Mouse (Mus musculus) neural tube, embryonic 13.5 days (tissue): Measurements from ENCODE around the gene Npas3. TPM values are rescaled to one million over a fixed set of nuclear protein-coding genes. Genes with fewer than 3 reads are reported as not detected.

ENCODE experiments used
- ATAC-seq: fragments of 200-750 bp; cut with Nextera tagmentation; 2 replicates; pipeline ENCODE4 v1.8.0; 2017; ENCODE audit warnings: low read depth, mild to moderate bottlenecking, moderate TSS enrichment, moderate library complexity
- H3K27ac ChIP-seq: fragments of 300-500 bp; sonication (generic); replicated peaks from 2 replicates; pipeline ENCODE4 v1.5.1; 2015; ENCODE audit warnings: moderate library complexity, mild to moderate bottlenecking, inconsistent platforms
- H3K27me3 ChIP-seq: fragments of 300-500 bp; sonication (generic); 2 replicates; pipeline ENCODE4 v1.6.1; 2015; ENCODE audit warnings: mild to moderate bottlenecking, inconsistent platforms
- H3K36me3 ChIP-seq: fragments of 300-500 bp; sonication (generic); 2 replicates; pipeline ENCODE4 v1.6.1; 2015; ENCODE audit warnings: mild to moderate bottlenecking, inconsistent platforms
- H3K4me1 ChIP-seq: fragments of 300-500 bp; sonication (generic); replicated peaks from 2 replicates; pipeline ENCODE4 v1.6.1; 2015; ENCODE audit warnings: inconsistent platforms
- H3K4me2 ChIP-seq: fragments of 300-500 bp; sonication (generic); 2 replicates; pipeline ENCODE4 v1.6.1; 2015; ENCODE audit warnings: inconsistent platforms, mild to moderate bottlenecking, moderate library complexity
- H3K4me3 ChIP-seq: fragments of 300-500 bp; sonication (generic); 2 replicates; pipeline ENCODE4 v1.5.1; 2015; ENCODE audit warnings: mild to moderate bottlenecking, inconsistent platforms
- H3K9ac ChIP-seq: fragments of 300-500 bp; sonication (generic); 2 replicates; pipeline ENCODE4 v1.6.1; 2015; ENCODE audit warnings: moderate library complexity, mild to moderate bottlenecking, inconsistent platforms
- H3K9me3 ChIP-seq: fragments of 300-500 bp; sonication (generic); 2 replicates; pipeline ENCODE4 v1.6.1; 2016; ENCODE audit warnings: inconsistent platforms
- WGBS: fragments of 180-500 bp; shearing (Covaris S2); methylation state at CpG from one replicate; pipeline ENCODE4 v1.1.7; 2015; 5-methylcytosine and 5-hydroxymethylcytosine counted together
- polyA plus RNA-seq: library from polyadenylated mRNA; unstranded; fragments of >200 nt; fragmentation: Nextera tagmentation; extraction: Ambion mirVana; gene quantifications from 2 replicates; pipeline ENCODE4 v1.2.1, GENCODE M21; 2015

The Npas3 gene
- polyA plus RNA-seq = 19.3 and 21.8 TPM in 2 replicates

- Histone ChIP-seq H3K36me3 (no peaks in the 10 kb centered on the region), H3K4me2 (peak within 1 kb of the TSS; percentile 96), H3K4me3 (peak within 1 kb of the TSS; percentile 84), H3K27me3 (peaks cover 22% of the 10 kb centered on the region), H3K9me3 (no peaks in the 10 kb centered on the region), H3K4me1 (peaks cover 44% of the 10 kb centered on the region), H3K9ac (peak within 1 kb of the TSS; percentile 93), H3K27ac (peak within 1 kb of the TSS; percentile 94)
- peak; percentile 76 for ATAC-seq
- WGBS = under 1% methylated on average over 58 of the region's 62 CpGs
Observed at GRCm38 (mm10) chr12:53248101-53248727, at the start of gene Npas3. Gene Npas3 (plus strand): TSS chr12:53248677.

GRCm38 (mm10) chr12:53217141-53217540 lies 31.3 kb upstream of the Npas3 start:
- no peak for ATAC-seq
- Histone ChIP-seq H3K9me3 (no peaks in the 10 kb centered on the region), H3K4me3 (no peak overlapping the region), H3K4me1 (no peaks in the 10 kb centered on the region), H3K36me3 (no peaks in the 10 kb centered on the region), H3K9ac (no peak overlapping the region), H3K27me3 (no peaks in the 10 kb centered on the region), H3K4me2 (no peak overlapping the region), H3K27ac (no peak overlapping the region)
- WGBS = 90% methylated on average over 15 of the region's 15 CpGs

GRCm38 (mm10) chr12:53222742-53223141 lies 25.7 kb upstream of the Npas3 start:
- no peaks in the 10 kb centered on the region for H3K4me1 ChIP-seq
- no peak for ATAC-seq
- 71% methylated on average over 4 of the region's 4 CpGs for WGBS

GRCm38 (mm10) chr12:53227356-53227755 lies 21.1 kb upstream of the Npas3 start:
- ATAC-seq = no peak
- Histone ChIP-seq H3K4me2 (no peak overlapping the region), H3K27ac (no peak overlapping the region), H3K27me3 (no peaks in the 10 kb centered on the region), H3K9me3 (no peaks in the 10 kb centered on the region), H3K9ac (no peak overlapping the region), H3K36me3 (no peaks in the 10 kb centered on the region), H3K4me3 (no peak overlapping the region), H3K4me1 (no peaks in the 10 kb centered on the region)
- WGBS = 60% methylated on average over 4 of the region's 4 CpGs

More at GRCm38 (mm10) chr12:53222742-53223141, 25.7 kb upstream of the Npas3 start:
- H3K4me3 ChIP-seq = no peak overlapping the region
- H3K9ac ChIP-seq = no peak overlapping the region
- H3K36me3 ChIP-seq = no peaks in the 10 kb centered on the region
- no peak overlapping the region for H3K4me2 ChIP-seq
- no peaks in the 10 kb centered on the region for H3K27me3 ChIP-seq
- H3K27ac ChIP-seq = no peak overlapping the region
- H3K9me3 ChIP-seq = no peaks in the 10 kb centered on the region

- no peak overlapping the region for H3K4me3 ChIP-seq
- H3K9me3 ChIP-seq = no peaks in the 10 kb centered on the region
- no peak for ATAC-seq
- H3K9ac ChIP-seq = no peak overlapping the region
- no peaks in the 10 kb centered on the region for H3K27me3 ChIP-seq
- H3K4me2 ChIP-seq = no peak overlapping the region
- no peak overlapping the region for H3K27ac ChIP-seq
- 80% methylated on average over 2 of the region's 2 CpGs for WGBS
- H3K36me3 ChIP-seq = no peaks in the 10 kb centered on the region
- no peaks in the 10 kb centered on the region for H3K4me1 ChIP-seq
Observed at GRCm38 (mm10) chr12:53229419-53229818, 19.1 kb upstream of the Npas3 start.

- peaks cover 37% of the 10 kb centered on the region for H3K4me1 ChIP-seq
- WGBS = 1% methylated on average over 12 of the region's 12 CpGs
- no peak overlapping the region for H3K27ac ChIP-seq
- H3K36me3 ChIP-seq = no peaks in the 10 kb centered on the region
- H3K9ac ChIP-seq = peak overlapping the region; percentile 93
- H3K4me3 ChIP-seq = peak overlapping the region; percentile 84
- H3K4me2 ChIP-seq = peak overlapping the region; percentile 96
- H3K27me3 ChIP-seq = peaks cover 24% of the 10 kb centered on the region
- no peak for ATAC-seq
- H3K9me3 ChIP-seq = no peaks in the 10 kb centered on the region
Observed at GRCm38 (mm10) chr12:53246181-53246580, 2.3 kb upstream of the Npas3 start.

GRCm38 (mm10) chr12:53246581-53247490 lies 1.6 kb upstream of the Npas3 start:
- WGBS = under 1% methylated on average over 28 of the region's 28 CpGs
- H3K36me3 ChIP-seq = no peaks in the 10 kb centered on the region

GRCm38 (mm10) chr12:53247491-53248035 lies 914 bp upstream of the Npas3 start:
- no peaks in the 10 kb centered on the region for H3K36me3 ChIP-seq
- peak overlapping the region; percentile 93 for H3K9ac ChIP-seq
- peaks cover 44% of the 10 kb centered on the region for H3K4me1 ChIP-seq
- H3K9me3 ChIP-seq = no peaks in the 10 kb centered on the region
- peak overlapping the region; percentile 84 for H3K4me3 ChIP-seq
- peak overlapping the region; percentile 96 for H3K4me2 ChIP-seq
- WGBS = under 1% methylated on average over 25 of the region's 25 CpGs
- H3K27ac ChIP-seq = peak overlapping the region; percentile 94
- peaks cover 22% of the 10 kb centered on the region for H3K27me3 ChIP-seq
- ATAC-seq = 0 out of 2 replicates have a peak, but pooled peaks have one; percentile 24

More at GRCm38 (mm10) chr12:53246581-53247490, 1.6 kb upstream of the Npas3 start:
- Histone ChIP-seq H3K27me3 (peaks cover 23% of the 10 kb centered on the region), H3K9me3 (no peaks in the 10 kb centered on the region), H3K9ac (peak overlapping the region; percentile 93), H3K4me2 (peak overlapping the region; percentile 96), H3K4me3 (peak overlapping the region; percentile 84), H3K27ac (peak overlapping the region; percentile 94), H3K4me1 (peaks cover 43% of the 10 kb centered on the region)
- ATAC-seq = peak; percentile 37

- peaks cover 22% of the 10 kb centered on the region for H3K27me3 ChIP-seq
- H3K9me3 ChIP-seq = no peaks in the 10 kb centered on the region
- WGBS = under 1% methylated on average over 15 of the region's 15 CpGs
- H3K27ac ChIP-seq = peak overlapping the region; percentile 94
- H3K4me1 ChIP-seq = peaks cover 44% of the 10 kb centered on the region
- H3K36me3 ChIP-seq = no peaks in the 10 kb centered on the region
- peak overlapping the region; percentile 84 for H3K4me3 ChIP-seq
- ATAC-seq = 0 out of 2 replicates have a peak, but pooled peaks have one; percentile 5
- H3K9ac ChIP-seq = peak overlapping the region; percentile 93
- H3K4me2 ChIP-seq = peak overlapping the region; percentile 96
Observed at GRCm38 (mm10) chr12:53248796-53249195, 319 bp downstream of the Npas3 start.

GRCm38 (mm10) chr12:53251701-53252181 lies 3.3 kb downstream of the Npas3 start:
- Histone ChIP-seq H3K36me3 (no peaks in the 10 kb centered on the region), H3K9me3 (no peaks in the 10 kb centered on the region), H3K4me3 (peak overlapping the region; percentile 84), H3K27me3 (peaks cover 8% of the 10 kb centered on the region; the same call in 1 of the 2 replicates), H3K9ac (peak overlapping the region; percentile 99), H3K27ac (peak overlapping the region; percentile 99), H3K4me1 (peaks cover 59% of the 10 kb centered on the region), H3K4me2 (peak overlapping the region; percentile 71)
- WGBS = 0% methylated on average over 10 of the region's 11 CpGs
- peak; percentile 21; the same call in 1 of the 2 replicates for ATAC-seq

- Histone ChIP-seq H3K4me3 (peak overlapping the region; percentile 84), H3K9me3 (no peaks in the 10 kb centered on the region), H3K36me3 (no peaks in the 10 kb centered on the region), H3K27ac (peak overlapping the region; percentile 99), H3K9ac (peak overlapping the region; percentile 99), H3K4me1 (peaks cover 55% of the 10 kb centered on the region), H3K27me3 (peaks cover 8% of the 10 kb centered on the region; the same call in 1 of the 2 replicates), H3K4me2 (peak overlapping the region; percentile 71)
- ATAC-seq = peak; percentile 34
- WGBS = 0% methylated on average over 1 of the region's 23 CpGs
Observed at GRCm38 (mm10) chr12:53252213-53252571, 3.7 kb downstream of the Npas3 start.
